8 mouse cellular contexts compared by ENCODE assay signal in genomic region chr5:108312224-108313064, GRCm38 (mm10). TPM values are rescaled to one million over a fixed set of nuclear protein-coding genes. Genes with fewer than 3 reads are reported as not detected.
DNase-seq lines count a peak whose midpoint lies in the region; ATAC-seq lines count a peak whose summit lies in the region.

TSS of gene Pigg (plus strand) at chr5:108312609.

- peak; percentile 91 for DNase-seq in Muller cell, postnatal 12 days (ENCODE audit: inconsistent ontology term)
- peak; percentile 93 for DNase-seq in cerebellum, adult 9-11 months
- DNase-seq in frontal cortex, postnatal 10 days (ENCODE audit: low spot score in 2 of 2), result peak; percentile 85 to 92
- DNase-seq in layer of hippocampus, postnatal 14 days (ENCODE audit: low spot score in 2 of 2), result peak; percentile 92 to 94
- DNase-seq in lung, postnatal 14 days, result peak; percentile 88
- DNase-seq in retina, adult 2 months (ENCODE audit: low read depth, low spot score), result peak; percentile 80
- DNase-seq in thymus, postnatal 36 days, result peak; percentile 81 to 84

- peaks cover 7% of the 10 kb centered on the region for H3K4me1 ChIP-seq in hindbrain, embryonic 12.5 days

- no peaks in the 10 kb centered on the region for H3K27me3 ChIP-seq in hindbrain, embryonic 12.5 days

- peak within 1 kb of the TSS; percentile 78 for H3K9ac ChIP-seq in hindbrain, embryonic 12.5 days

- H3K27ac ChIP-seq in hindbrain, embryonic 12.5 days, result peak within 1 kb of the TSS; percentile 79

- WGBS in hindbrain, embryonic 12.5 days, result under 1% methylated on average over 57 of the region's 57 CpGs

- H3K4me3 ChIP-seq in hindbrain, embryonic 12.5 days, result peak within 1 kb of the TSS; percentile 69

- no peaks in the 10 kb centered on the region for H3K36me3 ChIP-seq in hindbrain, embryonic 12.5 days

- ATAC-seq in hindbrain, embryonic 12.5 days (ENCODE audit: low FRiP score), result peak; percentile 98

- H3K4me2 ChIP-seq in hindbrain, embryonic 12.5 days (replicated peaks), result peak within 1 kb of the TSS; percentile 68

- no peaks in the 10 kb centered on the region for H3K9me3 ChIP-seq in hindbrain, embryonic 12.5 days (replicated peaks)

RNA-seq across cellular contexts. Expression of gene Pigg, which starts in this region (rescaled TPM):
- polyA plus RNA-seq in hindbrain, embryonic 12.5 days (2016; fragmentation: Nextera tagmentation; extraction: Ambion mirVana), result 6.7 and 7.0 TPM in 2 replicates
- total RNA-seq in layer of hippocampus, postnatal 14 days (2021), result 10 to 100 TPM in 1 of 2 experiments, 1 to 10 TPM in 1; 9.3 to 10.7 TPM

Comparison
In these comparisons a context has a peak if more than half of its experiments do, and no peak if none do; other contexts are left out.
1. Peak in every context shown above with its lines: DNase-seq, ATAC-seq, H3K4me3 ChIP-seq and H3K27ac ChIP-seq.